Mouse (Mus musculus): ENCODE results near the gene Mc3r. TPM values are rescaled to one million over a fixed set of nuclear protein-coding genes. Genes with fewer than 3 reads are reported as not detected.

Mc3r gene
- polyA plus RNA-seq, 1 experiment from 2014 or later: not detected

GRCm38 (mm10) chr2:172276155-172276554, 27.9 kb downstream of the Mc3r start:
- Histone ChIP-seq H3K36me3 (ENCODE audit: control insufficient read depth, insufficient read depth) (no peaks in the 10 kb centered on the region), H3K4me1 (replicated peaks; ENCODE audit: control insufficient read depth, insufficient read depth, low read length) (no peaks in the 10 kb centered on the region), H3K27me3 (replicated peaks; ENCODE audit: control insufficient read depth, insufficient read depth, low read length) (no peaks in the 10 kb centered on the region), H3K9me3 (ENCODE audit: control insufficient read depth) (no peaks in the 10 kb centered on the region), H3K4me2 (replicated peaks; ENCODE audit: low read depth) (no peak overlapping the region), H3K27ac (ENCODE audit: low read depth, low read length) (no peak overlapping the region), H3K4me3 (ENCODE audit: low read depth, low read length) (no peak overlapping the region), H3K9ac (ENCODE audit: low read depth, low read length) (no peak overlapping the region)
- TF ChIP-seq CTCF (IDR thresholded peaks at IDR 0.05; ENCODE audit: low read depth): no peak
- no peak for ATAC-seq
- WGBS: 39% methylated on average over 5 of the region's 5 CpGs

- H3K4me2 ChIP-seq (replicated peaks; ENCODE audit: low read depth): no peak overlapping the region
- WGBS: 81% methylated on average over 3 of the region's 3 CpGs
- H3K9ac ChIP-seq (ENCODE audit: low read depth, low read length): no peak overlapping the region
- H3K27me3 ChIP-seq (replicated peaks; ENCODE audit: control insufficient read depth, insufficient read depth, low read length): no peaks in the 10 kb centered on the region
- H3K4me1 ChIP-seq (replicated peaks; ENCODE audit: control insufficient read depth, insufficient read depth, low read length): no peaks in the 10 kb centered on the region
- no peak for ATAC-seq
- H3K36me3 ChIP-seq (ENCODE audit: control insufficient read depth, insufficient read depth): no peaks in the 10 kb centered on the region
- H3K27ac ChIP-seq (ENCODE audit: low read depth, low read length): no peak overlapping the region
- no peak overlapping the region for H3K4me3 ChIP-seq (ENCODE audit: low read depth, low read length)
- no peak for TF ChIP-seq CTCF (IDR thresholded peaks at IDR 0.05; ENCODE audit: low read depth)
- H3K9me3 ChIP-seq (ENCODE audit: control insufficient read depth): no peaks in the 10 kb centered on the region
Measured at GRCm38 (mm10) chr2:172278979-172279378, 30.7 kb downstream of the Mc3r start.

GRCm38 (mm10) chr2:172282071-172282710, 33.9 kb downstream of the Mc3r start:
- no peaks in the 10 kb centered on the region for H3K36me3 ChIP-seq (ENCODE audit: control insufficient read depth, insufficient read depth)
- ATAC-seq: no peak
- no peak overlapping the region for H3K4me2 ChIP-seq (replicated peaks; ENCODE audit: low read depth)
- H3K4me1 ChIP-seq (replicated peaks; ENCODE audit: control insufficient read depth, insufficient read depth, low read length): no peaks in the 10 kb centered on the region
- 66% methylated on average over 19 of the region's 19 CpGs for WGBS
- H3K27ac ChIP-seq (ENCODE audit: low read depth, low read length): no peak overlapping the region
- H3K9me3 ChIP-seq (ENCODE audit: control insufficient read depth): no peaks in the 10 kb centered on the region
- H3K4me3 ChIP-seq (ENCODE audit: low read depth, low read length): no peak overlapping the region
- H3K9ac ChIP-seq (ENCODE audit: low read depth, low read length): no peak overlapping the region
- TF ChIP-seq CTCF (IDR thresholded peaks at IDR 0.05; ENCODE audit: low read depth): no peak
- no peaks in the 10 kb centered on the region for H3K27me3 ChIP-seq (replicated peaks; ENCODE audit: control insufficient read depth, insufficient read depth, low read length)

GRCm38 (mm10) chr2:172287715-172288114, 39.4 kb downstream of the Mc3r start:
- Histone ChIP-seq H3K36me3 (ENCODE audit: control insufficient read depth, insufficient read depth) (no peaks in the 10 kb centered on the region), H3K9ac (ENCODE audit: low read depth, low read length) (no peak overlapping the region), H3K9me3 (ENCODE audit: control insufficient read depth) (no peaks in the 10 kb centered on the region), H3K4me3 (ENCODE audit: low read depth, low read length) (no peak overlapping the region), H3K27me3 (replicated peaks; ENCODE audit: control insufficient read depth, insufficient read depth, low read length) (no peaks in the 10 kb centered on the region), H3K4me1 (replicated peaks; ENCODE audit: control insufficient read depth, insufficient read depth, low read length) (no peaks in the 10 kb centered on the region), H3K4me2 (replicated peaks; ENCODE audit: low read depth) (no peak overlapping the region), H3K27ac (ENCODE audit: low read depth, low read length) (no peak overlapping the region)
- no peak for TF ChIP-seq CTCF (IDR thresholded peaks at IDR 0.05; ENCODE audit: low read depth)
- WGBS: 84% methylated on average over 1 of the region's 1 CpGs
- no peak for ATAC-seq

- H3K27me3 ChIP-seq (replicated peaks; ENCODE audit: control insufficient read depth, insufficient read depth, low read length): no peaks in the 10 kb centered on the region
- no peak overlapping the region for H3K27ac ChIP-seq (ENCODE audit: low read depth, low read length)
- no peak for TF ChIP-seq CTCF (IDR thresholded peaks at IDR 0.05; ENCODE audit: low read depth)
- no peak overlapping the region for H3K4me2 ChIP-seq (replicated peaks; ENCODE audit: low read depth)
- H3K4me3 ChIP-seq (ENCODE audit: low read depth, low read length): no peak overlapping the region
- H3K9ac ChIP-seq (ENCODE audit: low read depth, low read length): no peak overlapping the region
- no peak for ATAC-seq
- WGBS: 43% methylated on average over 11 of the region's 11 CpGs
- H3K4me1 ChIP-seq (replicated peaks; ENCODE audit: control insufficient read depth, insufficient read depth, low read length): no peaks in the 10 kb centered on the region
- no peaks in the 10 kb centered on the region for H3K36me3 ChIP-seq (ENCODE audit: control insufficient read depth, insufficient read depth)
- no peaks in the 10 kb centered on the region for H3K9me3 ChIP-seq (ENCODE audit: control insufficient read depth)
Measured at GRCm38 (mm10) chr2:172288965-172289364, 40.7 kb downstream of the Mc3r start.

- no peak overlapping the region for H3K4me2 ChIP-seq (replicated peaks; ENCODE audit: low read depth)
- WGBS: 11% methylated on average over 1 of the region's 1 CpGs
- no peak for TF ChIP-seq CTCF (IDR thresholded peaks at IDR 0.05; ENCODE audit: low read depth)
- H3K36me3 ChIP-seq (ENCODE audit: control insufficient read depth, insufficient read depth): no peaks in the 10 kb centered on the region
- no peak overlapping the region for H3K4me3 ChIP-seq (ENCODE audit: low read depth, low read length)
- no peak overlapping the region for H3K27ac ChIP-seq (ENCODE audit: low read depth, low read length)
- H3K4me1 ChIP-seq (replicated peaks; ENCODE audit: control insufficient read depth, insufficient read depth, low read length): no peaks in the 10 kb centered on the region
- no peaks in the 10 kb centered on the region for H3K9me3 ChIP-seq (ENCODE audit: control insufficient read depth)
- H3K9ac ChIP-seq (ENCODE audit: low read depth, low read length): no peak overlapping the region
- no peaks in the 10 kb centered on the region for H3K27me3 ChIP-seq (replicated peaks; ENCODE audit: control insufficient read depth, insufficient read depth, low read length)
- no peak for ATAC-seq
Measured at GRCm38 (mm10) chr2:172289632-172290031, 41.3 kb downstream of the Mc3r start.

- no peak for TF ChIP-seq CTCF (IDR thresholded peaks at IDR 0.05; ENCODE audit: low read depth)
- no peak for ATAC-seq
Measured at GRCm38 (mm10) chr2:172290474-172290873, 42.2 kb downstream of the Mc3r start.

More at GRCm38 (mm10) chr2:172290474-172290873, 42.2 kb downstream of the Mc3r start:
- no peak overlapping the region for H3K27ac ChIP-seq (ENCODE audit: low read depth, low read length)
- H3K4me1 ChIP-seq (replicated peaks; ENCODE audit: control insufficient read depth, insufficient read depth, low read length): no peaks in the 10 kb centered on the region
- H3K27me3 ChIP-seq (replicated peaks; ENCODE audit: control insufficient read depth, insufficient read depth, low read length): no peaks in the 10 kb centered on the region
- H3K4me2 ChIP-seq (replicated peaks; ENCODE audit: low read depth): no peak overlapping the region
- whole genome bisulfite sequencing: 77% methylated on average over 11 of the region's 11 CpGs
- H3K9ac ChIP-seq (ENCODE audit: low read depth, low read length): no peak overlapping the region
- no peak overlapping the region for H3K4me3 ChIP-seq (ENCODE audit: low read depth, low read length)
- H3K9me3 ChIP-seq (ENCODE audit: control insufficient read depth): no peaks in the 10 kb centered on the region
- H3K36me3 ChIP-seq (ENCODE audit: control insufficient read depth, insufficient read depth): no peaks in the 10 kb centered on the region
